Mouse (Mus musculus) lung, postnatal 10 days (tissue): ENCODE measurements around the gene Med28.

ENCODE experiments used
- DNase-seq: peaks from one replicate; pipeline ENCODE4 v3.0.0; 2021

Med28 gene

DNA sequence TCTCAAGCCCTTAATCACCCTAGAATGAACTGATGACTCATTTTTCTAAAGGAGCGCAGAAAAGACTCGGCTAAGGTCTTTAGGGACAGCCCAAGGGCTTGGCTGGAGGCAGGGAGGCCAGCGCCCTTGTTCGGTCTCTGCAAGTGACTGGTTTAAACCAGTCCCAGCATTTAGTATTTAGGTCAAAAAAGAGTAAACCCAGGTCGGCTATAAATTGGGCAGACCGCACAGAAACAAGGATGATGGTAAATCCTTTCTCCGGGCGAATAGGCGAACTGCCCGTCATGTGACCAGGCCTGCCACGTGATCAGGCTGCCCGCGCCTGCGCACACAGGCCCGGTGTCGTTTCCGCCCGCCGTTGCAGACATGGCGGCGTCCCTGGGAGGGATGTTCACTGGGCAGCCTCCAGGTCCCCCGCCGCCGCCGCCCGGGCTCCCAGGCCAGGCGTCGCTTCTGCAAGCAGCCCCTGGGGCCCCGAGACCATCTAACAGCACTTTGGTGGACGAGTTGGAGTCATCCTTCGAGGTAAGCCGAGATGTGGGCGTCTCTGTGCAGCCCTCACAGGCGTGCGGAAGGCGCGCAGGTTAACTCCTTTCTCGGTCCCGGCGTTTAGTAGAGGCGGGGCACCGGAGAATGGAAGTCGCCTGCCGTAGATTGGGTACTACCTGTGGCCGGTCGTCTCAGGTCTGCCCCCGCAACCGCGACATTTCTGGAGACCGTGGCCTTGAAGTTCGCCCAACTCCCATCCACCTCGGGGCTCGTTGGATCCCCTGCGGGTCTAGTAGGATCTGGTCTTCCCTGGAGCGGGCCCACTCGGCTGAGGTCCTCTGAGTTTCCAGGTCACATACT is at the start of gene Med28:
Gene Med28 (plus strand): TSS at position 270 of the 849 bp plus-strand sequence.
- peak; percentile 96 for DNase-seq

GRCm38 (mm10) chr5:45472880-45473450 is 47.1 kb upstream of the Med28 start:
- peak; percentile 71 for DNase-seq

GRCm38 (mm10) chr5:45473521-45473920 is 46.5 kb upstream of the Med28 start:
- DNase-seq, result no peak

- peak; percentile 83 for DNase-seq
These were observed 45.8 kb upstream of the Med28 start for GRCm38 (mm10) chr5:45474215-45474614.

- no peak for DNase-seq
These were observed 45.3 kb upstream of the Med28 start for GRCm38 (mm10) chr5:45474758-45475157.

- DNase-seq, result no peak
These were observed 44.3 kb upstream of the Med28 start for GRCm38 (mm10) chr5:45475771-45476170.

DNA sequence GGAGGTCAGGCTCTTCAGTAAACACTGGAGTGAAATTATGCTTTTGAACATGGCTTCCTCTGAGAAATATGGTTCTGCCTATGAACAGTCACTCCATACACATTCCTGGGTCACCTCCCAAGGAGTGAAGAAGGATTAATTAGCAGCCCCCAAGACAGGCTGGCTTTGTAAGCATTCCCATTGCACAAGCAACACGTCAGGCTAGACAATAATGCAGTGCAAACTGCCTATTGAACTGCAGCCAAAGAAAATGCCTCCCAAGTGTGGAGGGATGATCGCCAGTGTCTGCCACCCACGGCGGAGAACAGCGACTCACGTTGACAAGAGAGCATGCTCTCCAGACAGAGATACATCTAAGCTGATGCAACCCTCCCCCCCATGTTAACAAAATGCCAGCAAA is 43.7 kb upstream of the Med28 start:
- DNase-seq, result peak; percentile 60

DNA sequence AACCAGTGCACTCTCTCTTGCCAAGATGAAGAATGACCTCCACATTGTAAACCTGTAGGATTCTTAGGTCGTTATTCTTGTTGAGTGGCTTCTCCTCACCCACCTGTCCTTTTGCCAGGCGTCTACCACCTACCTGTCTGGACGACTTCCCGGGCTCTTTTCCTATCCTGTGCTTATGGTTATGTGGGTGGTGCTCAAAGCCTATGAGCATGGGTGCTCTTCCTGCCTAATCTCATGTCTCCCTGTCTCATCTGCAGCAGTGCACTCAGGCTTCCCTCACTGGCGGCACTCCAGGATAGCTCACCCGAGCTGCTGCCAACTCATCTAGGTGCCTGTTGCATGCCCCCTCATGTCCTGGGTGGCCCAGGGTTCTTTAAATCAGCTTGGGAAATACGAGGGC is 42.4 kb upstream of the Med28 start:
- DNase-seq, result no peak

DNA sequence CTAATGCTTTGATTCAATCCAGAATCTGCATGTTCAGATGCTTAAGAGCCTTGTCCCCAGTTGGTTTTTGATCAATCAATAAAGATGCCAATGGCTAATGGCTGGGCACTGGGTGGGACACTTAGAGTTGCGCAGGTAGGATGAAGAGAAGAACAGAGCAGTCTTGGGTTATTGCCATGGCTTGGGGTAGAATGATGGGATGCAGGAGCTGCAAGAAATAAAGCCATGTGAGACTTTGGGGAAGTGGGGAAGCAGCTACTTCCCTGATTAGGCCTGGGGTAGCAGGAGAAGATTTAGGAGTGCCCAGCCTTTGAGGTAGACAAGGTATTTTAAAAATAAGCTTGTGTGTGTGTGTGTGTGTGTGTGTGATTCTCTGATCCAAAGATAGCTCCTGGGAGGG is 40.0 kb upstream of the Med28 start:
- DNase-seq, result no peak

- no peak for DNase-seq
These were observed 38.9 kb upstream of the Med28 start for GRCm38 (mm10) chr5:45481125-45481524.

GRCm38 (mm10) chr5:45482607-45483006 is 37.4 kb upstream of the Med28 start:
- no peak for DNase-seq

DNA sequence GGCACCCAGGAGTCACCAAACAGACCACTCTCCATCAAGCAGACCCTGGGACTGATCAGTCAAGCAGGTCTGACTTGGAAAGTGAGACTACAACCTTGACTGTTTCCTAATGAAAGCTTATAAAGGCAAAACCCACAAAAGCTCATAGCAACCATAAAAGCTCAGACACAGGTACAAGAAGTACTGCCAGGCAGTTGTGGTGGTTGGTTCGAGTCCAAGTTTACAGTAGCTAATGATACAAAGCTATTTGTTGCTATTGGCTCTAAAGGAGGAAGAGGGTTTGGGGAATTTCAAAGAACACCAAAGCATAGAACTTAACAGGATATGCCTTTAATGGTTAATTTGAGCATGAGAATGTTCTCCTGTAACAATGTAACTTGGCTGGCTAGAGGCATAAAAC is 36.4 kb upstream of the Med28 start:
- no peak for DNase-seq

DNA sequence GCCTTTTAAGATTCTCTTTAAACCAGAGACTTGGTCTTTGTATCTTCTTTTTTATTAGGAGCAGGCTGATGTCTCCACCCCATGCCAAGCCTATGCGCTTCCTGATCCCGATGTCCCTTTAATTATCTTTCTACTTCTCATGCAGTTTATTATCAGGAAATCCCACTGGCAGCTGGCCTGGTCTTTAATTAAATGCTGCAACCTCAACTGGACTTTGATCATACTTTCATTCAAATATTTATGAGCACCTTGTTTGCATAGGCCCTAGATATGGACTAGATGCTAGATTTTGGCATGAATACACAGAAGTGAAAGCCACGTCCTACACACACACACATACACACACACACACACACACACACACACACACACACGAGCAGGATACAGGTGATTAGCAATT is 28.3 kb upstream of the Med28 start:
- no peak for DNase-seq

DNA sequence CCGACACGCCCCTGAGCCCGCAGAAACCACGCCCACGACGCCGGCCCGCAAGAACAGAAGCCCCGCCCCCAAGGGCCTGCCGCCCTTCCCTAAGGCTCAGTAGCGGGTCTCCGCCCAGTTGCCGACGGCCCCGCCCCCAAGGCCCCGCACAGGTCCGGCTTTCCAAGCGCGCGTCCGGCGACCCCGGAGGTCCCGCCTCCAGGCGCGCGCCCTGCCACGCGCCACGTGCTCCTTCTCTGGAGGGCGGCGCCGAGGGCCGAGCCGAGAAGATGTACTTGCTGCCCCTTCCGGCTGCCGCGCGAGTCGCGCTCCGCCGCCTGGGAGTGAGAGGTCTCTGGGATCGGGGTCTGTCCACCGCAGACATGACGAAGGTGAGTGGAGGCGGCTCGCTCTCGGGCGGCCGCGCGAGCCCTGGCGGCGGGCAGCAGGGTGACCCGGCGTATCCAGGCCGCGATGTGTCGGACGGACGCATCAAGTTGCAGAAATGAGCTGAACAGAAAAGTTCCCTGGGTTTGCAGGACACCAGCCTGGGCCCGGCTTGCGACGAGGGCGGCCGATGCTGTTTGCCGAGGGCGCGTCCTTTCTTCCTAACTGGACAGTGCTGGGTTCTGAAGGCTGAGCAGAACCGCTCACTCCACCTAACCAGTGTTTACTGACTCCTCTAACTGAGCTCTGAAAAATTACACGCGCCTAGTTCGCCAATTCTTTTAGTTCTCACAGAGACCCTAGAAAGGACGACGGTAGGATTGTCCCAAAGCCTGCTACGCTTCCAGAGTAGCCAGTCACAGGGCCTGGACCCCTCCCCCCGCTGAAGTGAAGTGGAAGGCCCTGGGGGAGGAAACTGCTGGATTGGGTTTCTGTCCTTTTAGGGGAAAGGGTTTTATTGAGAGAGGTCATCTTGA is 26.6 kb upstream of the Med28 start, which contains the start of gene Lap3:
Gene Lap3 (plus strand): TSS at position 184 of the 902 bp plus-strand sequence.
- DNase-seq, result peak; percentile 99

DNA sequence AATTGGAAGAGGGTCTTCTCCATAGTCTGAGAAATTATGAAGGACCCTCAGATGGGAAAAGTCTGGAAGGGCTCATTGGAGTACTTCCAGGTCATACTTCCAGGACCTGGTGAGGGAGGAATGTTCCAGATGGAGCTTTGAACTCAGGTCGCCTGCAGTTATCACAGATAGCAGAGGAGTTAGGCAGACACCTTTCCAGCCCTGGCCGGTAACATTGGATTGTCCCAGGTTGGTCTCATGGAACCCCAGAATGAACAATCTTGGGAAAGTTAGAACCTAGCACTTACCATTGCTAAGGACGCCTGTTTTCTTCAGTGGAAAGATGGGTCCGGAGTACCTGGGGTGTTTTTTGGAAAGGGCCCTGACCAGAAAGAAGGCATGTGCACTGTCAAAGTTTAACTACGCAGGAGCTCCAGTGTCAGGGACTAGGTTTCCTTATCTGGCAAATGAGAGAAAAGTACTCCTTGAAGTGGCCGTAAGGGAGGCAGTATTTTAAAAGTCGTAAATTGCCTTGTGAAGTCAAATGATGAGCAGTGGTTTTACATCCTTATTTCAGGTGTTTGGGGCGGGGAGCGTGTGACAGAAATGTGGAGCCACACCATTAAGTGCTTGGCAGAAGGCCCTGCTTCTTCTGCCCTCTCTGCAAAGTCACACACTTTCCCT is 25.8 kb upstream of the Med28 start:
- peak; percentile 35 for DNase-seq

DNA sequence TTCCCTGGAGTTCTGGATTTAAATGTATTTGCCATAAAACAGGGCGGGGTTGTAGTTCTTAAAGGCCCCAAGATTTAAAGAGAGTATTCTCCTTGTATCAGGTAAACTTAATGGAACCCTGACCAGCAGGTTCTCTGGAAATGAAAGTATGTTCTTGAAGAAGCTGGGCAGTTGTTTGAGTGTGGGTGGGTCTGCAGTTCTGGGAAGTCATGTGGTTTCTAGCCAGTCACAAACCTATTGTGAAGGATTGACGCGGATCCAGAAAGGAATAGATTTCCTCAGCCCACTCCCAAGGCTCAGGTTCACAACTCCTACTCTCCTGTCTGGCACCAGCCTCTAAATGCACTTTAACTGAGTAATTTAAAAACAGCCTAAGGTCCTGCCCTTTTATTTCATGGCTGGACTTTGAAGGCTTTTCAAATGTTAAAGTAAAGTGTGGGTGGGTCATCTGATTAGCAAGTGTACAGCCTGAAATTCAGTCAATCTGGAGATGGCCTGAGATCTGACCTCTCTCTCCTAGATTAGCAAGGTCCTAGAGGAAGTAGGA is 24.5 kb upstream of the Med28 start:
- DNase-seq, result no peak

DNA sequence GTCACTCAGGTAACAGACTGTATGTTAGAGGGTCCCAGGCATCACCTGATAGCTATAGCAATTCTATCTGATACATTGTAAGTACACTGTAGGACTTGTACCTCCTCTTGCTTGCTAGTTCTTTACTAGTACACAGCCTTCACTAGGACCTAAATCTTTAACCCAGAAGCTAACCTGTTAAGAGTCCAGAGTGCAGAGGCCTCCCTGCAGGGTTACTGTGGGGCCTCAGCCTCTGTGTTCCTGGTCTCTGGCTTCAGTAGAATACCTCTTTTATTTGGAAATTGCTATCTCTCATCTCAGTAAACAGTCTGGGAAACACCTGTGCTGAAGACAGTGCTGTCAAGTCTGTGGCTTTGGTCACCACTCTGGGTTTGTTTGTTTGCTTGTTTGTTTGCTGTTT is 24.0 kb upstream of the Med28 start:
- DNase-seq, result no peak

GRCm38 (mm10) chr5:45496479-45496878 is 23.6 kb upstream of the Med28 start:
- DNase-seq, result no peak

- no peak for DNase-seq
These were observed 23.0 kb upstream of the Med28 start for GRCm38 (mm10) chr5:45496930-45497550.

GRCm38 (mm10) chr5:45497564-45497963 is 22.5 kb upstream of the Med28 start:
- no peak for DNase-seq

DNA sequence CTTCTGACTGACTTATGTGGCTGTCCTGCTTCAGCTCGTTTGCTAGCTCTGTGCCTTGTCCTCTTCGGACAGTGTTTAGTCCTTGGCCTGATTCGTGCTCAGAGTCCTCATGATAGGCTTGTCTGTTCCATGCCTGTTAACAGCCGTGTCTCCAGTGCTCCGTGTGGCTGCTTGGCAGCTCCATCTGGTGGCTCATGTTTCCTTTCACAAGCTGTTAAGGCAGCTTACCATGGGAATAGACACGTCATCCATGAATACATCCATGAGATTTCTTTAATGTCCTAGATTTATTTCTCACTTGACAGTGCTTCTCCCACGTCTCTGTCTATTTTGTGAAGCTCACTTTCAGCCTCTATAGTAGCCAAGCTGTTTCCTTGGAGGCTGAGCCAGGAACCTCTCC is 10.0 kb upstream of the Med28 start:
- DNase-seq, result no peak

DNA sequence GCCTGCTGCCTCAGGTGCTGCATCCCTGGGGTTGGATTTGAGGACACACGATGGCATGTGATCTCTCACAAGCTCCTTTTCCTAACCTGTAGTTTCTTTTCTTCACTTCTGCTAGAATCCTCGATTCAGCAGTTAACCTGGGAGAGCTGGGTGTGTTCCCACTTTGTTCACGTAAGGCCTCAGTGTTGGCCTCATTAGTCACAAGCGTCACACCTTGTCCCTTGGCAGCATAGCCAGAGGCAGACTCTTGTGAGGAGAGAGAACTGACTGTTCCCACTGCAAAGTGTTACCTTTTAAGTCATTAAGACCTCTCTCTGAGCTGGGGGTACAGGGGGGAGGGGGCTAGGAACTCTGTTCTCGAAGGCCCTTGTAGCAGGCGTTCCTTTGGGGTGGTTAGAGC is 7.1 kb upstream of the Med28 start:
- DNase-seq, result no peak
